Mouse (Mus musculus) retina, adult 2 months (tissue): ENCODE measurements at regions not wholly inside any gene's neighbourhood (a gene's known extent, or its start where the extent isn't known, plus 50 kb on each side); places are given as distances from the start of the nearest gene placed in this dataset.
"Not testable (repeated sequence)": the region's sequence is repeated elsewhere in the genome, so short reads cannot be mapped to it uniquely, and the experiment has no call there.

Experiments used
- DNase-seq: peaks from one replicate; pipeline ENCODE4 v3.0.0-alpha.2; 2012; ENCODE audit warnings: low read depth, low spot score

DNA sequence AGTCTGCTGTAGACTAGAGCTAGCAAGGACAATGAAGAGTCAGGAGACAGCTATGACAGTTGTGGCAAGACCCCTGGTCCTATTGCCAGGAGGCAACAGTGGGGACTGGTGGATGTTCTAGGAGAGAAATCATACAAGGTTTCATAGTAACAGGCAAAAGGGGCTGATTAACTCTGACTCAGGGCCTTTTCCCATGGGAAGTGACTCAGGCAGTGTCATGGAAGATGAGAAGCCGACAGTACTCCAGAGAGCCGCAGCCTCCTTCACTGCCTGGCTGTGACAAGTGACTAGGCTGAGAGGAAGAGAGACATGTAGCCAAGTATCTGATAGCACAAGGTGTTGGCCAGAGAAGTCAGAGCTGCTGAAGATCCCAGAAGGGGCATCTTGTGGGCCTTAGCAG, 145.3 kb upstream of the Haao start:
- DNase-seq = no peak

- DNase-seq = no peak
Measured at GRCm38 (mm10) chr17:83990421-83991365, 142.9 kb upstream of the Haao start.

GRCm38 (mm10) chr17:83988897-83989296, 141.1 kb upstream of the Haao start:
- no peak for DNase-seq

- no peak for DNase-seq
Measured at GRCm38 (mm10) chr17:83988165-83988564, 140.4 kb upstream of the Haao start.

DNA sequence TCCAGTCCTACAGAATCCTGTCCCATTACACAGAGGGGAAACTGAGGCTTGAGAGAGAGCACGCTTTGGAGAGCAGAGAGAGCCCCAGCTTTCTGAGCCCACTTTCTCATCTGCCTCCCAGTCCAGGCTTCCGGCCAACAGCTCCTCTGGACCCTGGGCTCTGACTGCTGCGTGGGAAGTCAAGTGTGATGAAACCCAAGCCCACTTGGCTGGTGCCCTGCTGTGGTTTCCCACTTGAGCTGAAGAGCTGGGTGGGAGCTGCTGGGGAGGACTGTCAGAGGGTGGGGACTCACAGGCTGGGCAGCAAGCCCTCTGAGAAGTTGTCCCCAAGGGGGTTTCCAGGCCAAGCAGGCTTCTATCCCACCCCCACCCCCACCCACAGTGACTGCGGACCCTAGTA, 139.9 kb upstream of the Haao start:
- no peak for DNase-seq

- no peak for DNase-seq
Measured at GRCm38 (mm10) chr17:83985916-83986578, 138.3 kb upstream of the Haao start.

DNA sequence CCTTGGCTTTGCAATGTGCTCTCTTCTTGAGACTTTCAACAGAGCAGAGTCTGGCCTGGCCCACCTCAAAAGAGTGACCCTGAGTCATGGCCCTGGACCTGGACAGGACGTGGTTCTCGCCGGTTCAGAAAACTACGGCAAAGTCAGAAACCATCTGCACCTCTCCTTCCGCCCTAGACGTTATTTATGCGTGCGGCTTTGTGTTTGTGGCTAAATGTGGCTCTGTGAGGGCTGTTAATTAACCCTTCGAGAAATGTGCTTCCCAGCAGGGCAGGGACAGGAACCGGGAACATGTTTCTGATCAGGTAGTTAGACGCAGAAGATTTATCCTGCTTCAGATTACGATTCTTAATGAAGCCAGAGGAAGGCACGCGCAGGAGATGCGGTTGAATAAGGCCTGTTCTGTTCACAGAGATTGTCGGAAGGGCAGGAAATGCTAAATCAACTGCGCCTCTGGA, 137.6 kb upstream of the Haao start:
- no peak for DNase-seq

GRCm38 (mm10) chr17:83983837-83984388, 136.2 kb upstream of the Haao start:
- no peak for DNase-seq

GRCm38 (mm10) chr17:83983070-83983836, 135.5 kb upstream of the Haao start:
- no peak for DNase-seq

DNA sequence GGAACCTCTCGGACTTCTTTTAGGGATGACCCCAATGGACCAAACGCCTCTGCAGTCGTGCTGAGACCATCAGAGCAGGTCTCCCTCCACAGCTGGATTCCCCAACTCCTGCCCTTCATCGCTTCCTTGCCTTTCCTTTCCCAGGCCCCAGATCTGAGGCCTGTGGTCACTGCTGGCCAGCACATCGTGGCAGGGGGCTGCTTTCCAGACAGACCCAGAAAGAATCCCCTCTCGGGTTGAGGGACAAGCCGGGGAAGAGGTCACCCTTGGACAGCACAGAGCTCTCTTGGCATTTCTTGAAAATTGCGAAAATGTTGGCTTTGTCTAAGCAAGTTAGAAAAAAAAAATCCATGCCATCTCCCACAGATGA, 134.9 kb upstream of the Haao start:
- DNase-seq = no peak

DNA sequence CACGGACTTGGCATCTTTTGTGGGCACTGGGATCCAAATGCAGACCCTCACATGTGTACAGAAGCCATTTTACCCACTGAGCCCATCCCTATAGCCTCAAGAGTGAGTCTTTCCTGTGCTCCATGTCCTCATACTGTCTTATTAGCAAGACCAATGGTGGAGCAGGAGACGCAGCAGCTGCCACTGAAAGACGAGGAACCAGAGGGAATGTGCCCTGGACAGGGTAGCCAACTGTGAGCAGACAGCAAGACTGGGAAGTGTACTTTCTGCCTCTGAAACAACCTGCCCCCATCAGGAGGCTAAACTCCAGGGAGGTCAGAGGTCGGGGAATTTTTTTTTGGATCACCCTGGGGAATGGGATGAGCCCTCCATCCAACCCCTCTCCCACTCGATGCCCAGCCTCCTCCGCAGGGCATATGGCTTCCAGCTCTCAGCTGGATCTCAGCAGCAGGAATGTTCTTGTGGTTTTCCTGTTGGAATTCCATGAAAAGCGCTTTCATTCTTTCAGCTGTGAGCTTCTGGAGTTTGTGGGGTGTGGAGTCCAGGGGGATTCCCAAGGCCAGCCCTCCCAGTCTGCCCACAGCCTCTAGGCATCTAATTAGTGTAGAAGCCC, 131.2 kb upstream of the Haao start:
- no peak for DNase-seq

GRCm38 (mm10) chr17:83977725-83978124, 130.0 kb upstream of the Haao start:
- no peak for DNase-seq

GRCm38 (mm10) chr17:83975813-83976212, 128.1 kb upstream of the Haao start:
- DNase-seq = no peak

- DNase-seq = no peak
Measured at GRCm38 (mm10) chr17:83973461-83974350, 125.9 kb upstream of the Haao start.

DNA sequence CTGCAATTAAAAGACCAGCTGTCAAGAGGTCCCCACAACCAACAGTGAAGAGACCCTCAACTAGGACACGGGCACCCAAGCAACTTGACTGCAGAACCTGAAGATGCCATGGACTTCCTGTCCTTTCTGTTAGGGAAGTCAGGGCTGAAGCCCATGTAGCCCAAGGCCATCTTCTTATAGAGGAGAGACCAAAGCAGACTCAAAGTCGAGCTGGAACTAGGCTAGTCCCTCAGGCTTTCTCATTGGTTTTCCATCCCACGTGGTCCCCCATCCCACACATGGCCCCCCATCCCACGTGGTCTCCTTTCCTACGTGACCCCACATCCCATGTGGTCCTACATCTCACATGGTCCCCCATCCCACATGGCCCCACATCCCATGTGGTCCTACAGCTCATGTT, 125.1 kb upstream of the Haao start:
- DNase-seq = no peak

- no peak for DNase-seq
Measured at GRCm38 (mm10) chr17:83972470-83972869, 124.7 kb upstream of the Haao start.

GRCm38 (mm10) chr17:83972026-83972425, 124.3 kb upstream of the Haao start:
- no peak for DNase-seq

DNA sequence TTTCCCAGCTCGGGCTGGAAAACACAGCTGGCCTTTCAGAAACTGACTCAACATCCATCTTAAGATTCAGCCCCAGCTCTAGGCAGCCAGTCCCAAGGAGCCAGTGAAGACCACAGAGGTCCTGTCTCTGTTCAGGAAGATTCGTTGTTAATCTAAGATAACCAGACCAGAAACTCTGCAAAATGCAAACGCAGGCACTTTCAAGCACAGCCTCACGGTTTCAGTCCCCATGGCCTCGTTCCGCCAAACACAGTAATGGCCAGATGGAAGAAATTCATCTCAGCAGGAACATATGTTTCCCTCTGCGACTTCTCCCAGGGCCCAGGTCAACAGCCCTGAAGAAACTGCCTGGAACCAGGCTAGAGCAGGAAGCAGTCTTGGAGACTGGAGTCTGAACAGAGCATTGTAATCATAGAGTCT, 121.7 kb upstream of the Haao start:
- no peak for DNase-seq

GRCm38 (mm10) chr17:83968124-83968523, 120.4 kb upstream of the Haao start:
- DNase-seq = not testable (repeated sequence)

DNA sequence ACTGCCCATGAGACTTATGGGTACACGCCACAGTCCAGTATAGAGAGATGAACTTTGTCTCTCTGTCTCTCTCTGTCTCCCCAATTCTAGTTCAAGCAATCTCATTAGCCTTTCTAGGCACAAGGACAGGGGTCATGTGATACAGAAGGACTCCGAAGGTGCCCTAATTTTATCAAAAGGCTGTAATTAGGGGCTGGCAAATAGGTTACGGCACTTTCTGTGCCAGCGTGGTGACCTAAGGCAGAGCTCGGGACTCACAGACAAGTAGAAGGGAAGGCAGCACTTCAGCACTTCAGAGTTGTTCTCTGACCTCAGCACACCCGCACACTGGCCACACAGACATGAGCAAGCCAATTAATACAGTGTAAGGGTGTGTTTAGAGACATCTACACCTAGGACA, 119.2 kb upstream of the Haao start:
- DNase-seq = no peak
